Mouse (Mus musculus): ENCODE results near the gene Sfmbt1. TPM values are rescaled to one million over a fixed set of nuclear protein-coding genes. Genes with fewer than 3 reads are reported as not detected.

The Sfmbt1 gene
- polyA plus RNA-seq (2015; fragmentation: Nextera tagmentation; extraction: Ambion mirVana): 21.0 and 23.2 TPM in 2 replicates

- no peaks in the 10 kb centered on the region for H3K9me3 ChIP-seq
- peak; percentile 74 for ATAC-seq (replicated peaks)
- peak within 1 kb of the TSS; percentile 86 for H3K4me3 ChIP-seq
- no peaks in the 10 kb centered on the region for H3K36me3 ChIP-seq
- H3K4me1 ChIP-seq: peaks cover 11% of the 10 kb centered on the region
- H3K27ac ChIP-seq (replicated peaks): peak within 1 kb of the TSS; percentile 93
- H3K9ac ChIP-seq (replicated peaks): peak within 1 kb of the TSS; percentile 75
- peak within 1 kb of the TSS; percentile 67 for H3K4me2 ChIP-seq (replicated peaks)
- H3K27me3 ChIP-seq: no peaks in the 10 kb centered on the region
- WGBS: 2% methylated on average over 83 of the region's 87 CpGs
These were observed at the start of gene Sfmbt1 for GRCm38 (mm10) chr14:30714799-30715617. Gene Sfmbt1 (plus strand): TSS chr14:30714849.

- Histone ChIP-seq H3K4me3 (no peak overlapping the region), H3K9me3 (no peaks in the 10 kb centered on the region), H3K4me1 (no peaks in the 10 kb centered on the region), H3K27me3 (no peaks in the 10 kb centered on the region), H3K4me2 (replicated peaks) (no peak overlapping the region), H3K36me3 (peaks cover 32% of the 10 kb centered on the region), H3K9ac (replicated peaks) (no peak overlapping the region), H3K27ac (replicated peaks) (no peak overlapping the region)
- WGBS: 79% methylated on average over 3 of the region's 3 CpGs
- ATAC-seq (replicated peaks): no peak
These were observed 48.6 kb upstream of the Sfmbt1 start for GRCm38 (mm10) chr14:30666061-30666460.

GRCm38 (mm10) chr14:30666604-30667003 lies 48.0 kb upstream of the Sfmbt1 start:
- Histone ChIP-seq H3K9ac (replicated peaks) (no peak overlapping the region), H3K4me2 (replicated peaks) (no peak overlapping the region), H3K9me3 (no peaks in the 10 kb centered on the region), H3K27ac (replicated peaks) (no peak overlapping the region), H3K4me1 (no peaks in the 10 kb centered on the region), H3K27me3 (no peaks in the 10 kb centered on the region), H3K36me3 (peaks cover 29% of the 10 kb centered on the region), H3K4me3 (no peak overlapping the region)
- WGBS: 92% methylated on average over 4 of the region's 4 CpGs
- no peak for ATAC-seq (replicated peaks)

GRCm38 (mm10) chr14:30670161-30670560 lies 44.5 kb upstream of the Sfmbt1 start:
- Histone ChIP-seq H3K9me3 (no peaks in the 10 kb centered on the region), H3K4me2 (replicated peaks) (no peak overlapping the region), H3K9ac (replicated peaks) (no peak overlapping the region), H3K27me3 (no peaks in the 10 kb centered on the region), H3K27ac (replicated peaks) (no peak overlapping the region), H3K4me1 (no peaks in the 10 kb centered on the region), H3K36me3 (peaks cover 21% of the 10 kb centered on the region; the same call in 1 of the 2 replicates), H3K4me3 (no peak overlapping the region)
- ATAC-seq (replicated peaks): no peak
- WGBS: 95% methylated on average over 6 of the region's 6 CpGs

- Histone ChIP-seq H3K27ac (replicated peaks) (no peak overlapping the region; the same call in 1 of the 2 replicates), H3K9me3 (no peaks in the 10 kb centered on the region), H3K4me2 (replicated peaks) (no peak overlapping the region), H3K9ac (replicated peaks) (no peak overlapping the region), H3K4me3 (no peak overlapping the region), H3K36me3 (peaks cover 20% of the 10 kb centered on the region), H3K4me1 (no peaks in the 10 kb centered on the region), H3K27me3 (no peaks in the 10 kb centered on the region)
- 73% methylated on average over 15 of the region's 15 CpGs for whole genome bisulfite sequencing
- ATAC-seq (replicated peaks): peak; percentile 23; the same call in 1 of the 2 replicates
These were observed 43.3 kb upstream of the Sfmbt1 start for GRCm38 (mm10) chr14:30671095-30671985.

- no peaks in the 10 kb centered on the region for H3K9me3 ChIP-seq
- WGBS: 13% methylated on average over 3 of the region's 3 CpGs
- no peaks in the 10 kb centered on the region for H3K4me1 ChIP-seq
- H3K27ac ChIP-seq (replicated peaks): no peak overlapping the region; the same call in 1 of the 2 replicates
- no peak overlapping the region for H3K9ac ChIP-seq (replicated peaks)
- peaks cover 20% of the 10 kb centered on the region for H3K36me3 ChIP-seq
- no peak overlapping the region for H3K4me3 ChIP-seq
- no peaks in the 10 kb centered on the region for H3K27me3 ChIP-seq
- peak; percentile 91 for ATAC-seq (replicated peaks)
- no peak overlapping the region for H3K4me2 ChIP-seq (replicated peaks)
These were observed 42.7 kb upstream of the Sfmbt1 start for GRCm38 (mm10) chr14:30671986-30672312.

- WGBS: 65% methylated on average over 6 of the region's 6 CpGs
- no peak for ATAC-seq (replicated peaks)
These were observed 39.7 kb upstream of the Sfmbt1 start for GRCm38 (mm10) chr14:30674947-30675346.

GRCm38 (mm10) chr14:30682131-30682530 lies 32.5 kb upstream of the Sfmbt1 start:
- Histone ChIP-seq H3K27ac (replicated peaks) (no peak overlapping the region), H3K4me3 (no peak overlapping the region), H3K4me2 (replicated peaks) (no peak overlapping the region), H3K36me3 (peaks cover 47% of the 10 kb centered on the region), H3K27me3 (no peaks in the 10 kb centered on the region), H3K4me1 (no peaks in the 10 kb centered on the region), H3K9me3 (no peaks in the 10 kb centered on the region), H3K9ac (replicated peaks) (no peak overlapping the region)
- 95% methylated on average over 3 of the region's 3 CpGs for WGBS
- no peak for ATAC-seq (replicated peaks)

More at GRCm38 (mm10) chr14:30674947-30675346, 39.7 kb upstream of the Sfmbt1 start:
- H3K27ac ChIP-seq (replicated peaks): no peak overlapping the region
- peaks cover 25% of the 10 kb centered on the region for H3K36me3 ChIP-seq
- no peaks in the 10 kb centered on the region for H3K9me3 ChIP-seq
- no peak overlapping the region for H3K4me3 ChIP-seq
- H3K4me1 ChIP-seq: no peaks in the 10 kb centered on the region
- H3K4me2 ChIP-seq (replicated peaks): no peak overlapping the region
- H3K27me3 ChIP-seq: no peaks in the 10 kb centered on the region
- H3K9ac ChIP-seq (replicated peaks): no peak overlapping the region

GRCm38 (mm10) chr14:30690685-30691084 lies 24.0 kb upstream of the Sfmbt1 start:
- 92% methylated on average over 3 of the region's 3 CpGs for WGBS
- ATAC-seq (replicated peaks): no peak
- peaks cover 14% of the 10 kb centered on the region for H3K36me3 ChIP-seq

GRCm38 (mm10) chr14:30692439-30692838 lies 22.2 kb upstream of the Sfmbt1 start:
- Histone ChIP-seq H3K9ac (replicated peaks) (no peak overlapping the region), H3K4me3 (no peak overlapping the region), H3K4me2 (replicated peaks) (no peak overlapping the region), H3K36me3 (peaks cover 10% of the 10 kb centered on the region), H3K27me3 (no peaks in the 10 kb centered on the region), H3K9me3 (no peaks in the 10 kb centered on the region), H3K27ac (replicated peaks) (no peak overlapping the region), H3K4me1 (peaks cover 5% of the 10 kb centered on the region; the same call in 1 of the 2 replicates)
- no peak for ATAC-seq (replicated peaks)
- WGBS: 91% methylated on average over 6 of the region's 6 CpGs

More at GRCm38 (mm10) chr14:30690685-30691084, 24.0 kb upstream of the Sfmbt1 start:
- Histone ChIP-seq H3K4me2 (replicated peaks) (no peak overlapping the region), H3K4me3 (no peak overlapping the region), H3K4me1 (peaks cover 4% of the 10 kb centered on the region; the same call in 1 of the 2 replicates), H3K27ac (replicated peaks) (no peak overlapping the region), H3K9ac (replicated peaks) (no peak overlapping the region), H3K9me3 (no peaks in the 10 kb centered on the region), H3K27me3 (no peaks in the 10 kb centered on the region)

GRCm38 (mm10) chr14:30694786-30695185 lies 19.9 kb upstream of the Sfmbt1 start:
- Histone ChIP-seq H3K4me2 (replicated peaks) (no peak overlapping the region), H3K27me3 (no peaks in the 10 kb centered on the region), H3K4me3 (no peak overlapping the region), H3K4me1 (peaks cover 5% of the 10 kb centered on the region; the same call in 1 of the 2 replicates), H3K9me3 (no peaks in the 10 kb centered on the region), H3K36me3 (peaks cover 7% of the 10 kb centered on the region), H3K9ac (replicated peaks) (no peak overlapping the region), H3K27ac (replicated peaks) (no peak overlapping the region)
- WGBS: 88% methylated on average over 2 of the region's 2 CpGs
- ATAC-seq (replicated peaks): no peak

- Histone ChIP-seq H3K9me3 (no peaks in the 10 kb centered on the region), H3K36me3 (no peaks in the 10 kb centered on the region), H3K4me3 (no peak overlapping the region), H3K27ac (replicated peaks) (0 out of 2 replicates have a peak overlapping the region, but pooled peaks have one; percentile 36), H3K4me1 (peaks cover 5% of the 10 kb centered on the region; the same call in 1 of the 2 replicates), H3K4me2 (replicated peaks) (no peak overlapping the region), H3K27me3 (no peaks in the 10 kb centered on the region), H3K9ac (replicated peaks) (no peak overlapping the region)
- 25% methylated on average over 4 of the region's 4 CpGs for WGBS
- no peak for ATAC-seq (replicated peaks)
These were observed 19.0 kb upstream of the Sfmbt1 start for GRCm38 (mm10) chr14:30695609-30696008.

Measured in forebrain, embryonic 15.5 days (tissue).